ENCODE assay signal across 8 mouse cellular contexts in genomic region chr4:99626047-99626844, GRCm38 (mm10). TPM values are rescaled to one million over a fixed set of nuclear protein-coding genes. Genes with fewer than 3 reads are reported as not detected.
A peak's percentile ranks its signal among the peaks of the same experiment; 100 is the strongest.
DNase-seq lines count a peak whose midpoint lies in the region; ATAC-seq lines count a peak whose summit lies in the region.

No protein-coding gene starts in this region.

- peak overlapping the region; percentile 40 for H3K4me2 ChIP-seq in limb, embryonic 15.5 days

- 0 out of 2 replicates have a peak, but pooled peaks cover 2% of the 10 kb centered on the region for H3K4me1 ChIP-seq in limb, embryonic 15.5 days

- ATAC-seq in limb, embryonic 15.5 days (ENCODE audit: insufficient number of reproducible peaks, low FRiP score, low TSS enrichment, low read depth): no peak

- no peak overlapping the region for H3K27ac ChIP-seq in limb, embryonic 15.5 days

- peak overlapping the region; percentile 21 for H3K4me3 ChIP-seq in limb, embryonic 15.5 days

- H3K27me3 ChIP-seq in limb, embryonic 15.5 days: 0 out of 2 replicates have a peak, but pooled peaks cover 3% of the 10 kb centered on the region

- no peaks in the 10 kb centered on the region for H3K9me3 ChIP-seq in limb, embryonic 15.5 days

- 12% methylated on average over 21 of the region's 24 CpGs for WGBS in limb, embryonic 15.5 days

- H3K36me3 ChIP-seq in limb, embryonic 15.5 days: no peaks in the 10 kb centered on the region

- DNase-seq in kidney, postnatal 4 days: peak; percentile 4 to 6
- DNase-seq in kidney, adult 11 months: no peak
- peak; percentile 6 for DNase-seq in gastrocnemius, postnatal 25 days
- peak; percentile 43 for DNase-seq in retina, postnatal 1 day
- no peak for DNase-seq in thymus, postnatal 25 days
- no peak for DNase-seq in frontal cortex, adult 2 months (ENCODE audit: extremely low spot score in 1 of 2, low spot score in 1 of 2)
- DNase-seq in frontal cortex, postnatal 14 days (ENCODE audit: low spot score in 2 of 2): no peak

- H3K9ac ChIP-seq in limb, embryonic 15.5 days: no peak overlapping the region

RNA-seq across cellular contexts. Expression of gene Foxd3, which starts 29.9 kb away (rescaled TPM):
- 1 to 10 TPM; 1.4 to 2.0 TPM for total RNA-seq in gastrocnemius, postnatal 25 days (2021)
- 0.72 and 1.1 TPM in 2 replicates for polyA plus RNA-seq in limb, embryonic 15.5 days (2015; fragmentation: Nextera tagmentation; extraction: Ambion mirVana)
- 3.4 and 4.3 TPM in 2 replicates for polyA plus RNA-seq in frontal cortex, adult 2 months (2012; rRNA removed)

Comparison
In these comparisons a context has a peak if more than half of its experiments do, and no peak if none do; other contexts are left out.
1. DNase-seq: peak in kidney, postnatal 4 days (2 of 2), gastrocnemius, postnatal 25 days (single experiment) and retina, postnatal 1 day (single experiment); none in kidney, adult 11 months (single experiment), thymus, postnatal 25 days (single experiment), frontal cortex, adult 2 months (0 of 2) and frontal cortex, postnatal 14 days (0 of 2).